Mouse (Mus musculus) lung, embryonic 15.5 days (tissue): Measurements from ENCODE around the gene Cbfa2t3. TPM values are rescaled to one million over a fixed set of nuclear protein-coding genes. Genes with fewer than 3 reads are reported as not detected.

Experiments
- ATAC-seq: fragments of 200-750 bp; cut with Nextera tagmentation; 2 replicates; pipeline ENCODE4 v1.8.0; 2017; ENCODE audit warnings: moderate number of reproducible peaks, borderline replicate concordance; ENCODE audit not compliant: low FRiP score, low TSS enrichment; ENCODE audit errors: extremely low read depth
- H3K27ac ChIP-seq: fragments of 300-500 bp; sonication (generic); 2 replicates; pipeline ENCODE4 v1.5.1; 2015; ENCODE audit warnings: moderate library complexity, mild to moderate bottlenecking, inconsistent platforms
- H3K27me3 ChIP-seq: fragments of 300-500 bp; sonication (generic); 2 replicates; pipeline ENCODE4 v1.6.1; 2015; ENCODE audit warnings: inconsistent platforms
- H3K36me3 ChIP-seq: fragments of 300-500 bp; sonication (generic); 2 replicates; pipeline ENCODE4 v1.6.1; 2015; ENCODE audit warnings: inconsistent platforms
- H3K4me1 ChIP-seq: fragments of 300-500 bp; sonication (generic); 2 replicates; pipeline ENCODE4 v1.6.1; 2015; ENCODE audit warnings: inconsistent platforms
- H3K4me2 ChIP-seq: fragments of 300-500 bp; sonication (generic); 2 replicates; pipeline ENCODE4 v1.6.1; 2015; ENCODE audit warnings: inconsistent platforms, mild to moderate bottlenecking, moderate library complexity
- H3K4me3 ChIP-seq: fragments of 300-500 bp; sonication (generic); 2 replicates; pipeline ENCODE4 v1.5.1; 2015; ENCODE audit warnings: mild to moderate bottlenecking, inconsistent platforms
- H3K9ac ChIP-seq: fragments of 300-500 bp; sonication (generic); 2 replicates; pipeline ENCODE4 v1.6.1; 2015; ENCODE audit warnings: inconsistent platforms
- H3K9me3 ChIP-seq: fragments of 300-500 bp; sonication (generic); 2 replicates; pipeline ENCODE4 v1.6.1; 2016; ENCODE audit warnings: inconsistent platforms
- WGBS: fragments of 180-500 bp; shearing (Covaris S2); methylation state at CpG from one replicate; pipeline ENCODE4 v1.1.7; 2015; 5-methylcytosine and 5-hydroxymethylcytosine counted together
- polyA plus RNA-seq: library from polyadenylated mRNA; unstranded; fragments of >200 nt; fragmentation: Nextera tagmentation; extraction: Ambion mirVana; gene quantifications from 2 replicates; pipeline ENCODE4 v1.2.1, GENCODE M21; 2015

The Cbfa2t3 gene
- polyA plus RNA-seq, 1 experiment from 2014 or later = 5.4 TPM

DNA sequence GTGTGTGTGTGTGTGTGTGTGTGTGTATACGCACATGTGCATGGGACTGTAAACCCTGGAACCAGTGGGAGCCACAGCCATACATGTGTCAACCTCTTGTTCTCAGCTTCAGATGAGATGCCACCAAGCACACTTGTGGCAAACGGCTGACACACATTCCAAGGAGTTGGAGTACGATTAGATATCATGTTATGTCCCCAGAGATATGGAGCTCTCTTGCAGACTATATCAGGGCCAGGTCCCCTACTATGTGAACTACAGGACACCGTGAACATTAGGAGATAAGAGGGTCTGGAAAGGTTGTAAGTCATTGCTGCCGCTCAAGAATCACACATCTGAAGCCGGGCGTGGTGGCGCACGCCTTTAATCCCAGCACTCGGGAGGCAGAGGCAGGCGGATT, 16.1 kb downstream of the Cbfa2t3 start:
- no peak overlapping the region for H3K27ac ChIP-seq
- ATAC-seq = no peak
- H3K36me3 ChIP-seq = no peaks in the 10 kb centered on the region
- no peak overlapping the region for H3K9ac ChIP-seq
- H3K4me3 ChIP-seq = no peak overlapping the region
- H3K9me3 ChIP-seq = no peaks in the 10 kb centered on the region
- H3K27me3 ChIP-seq = peaks cover 87% of the 10 kb centered on the region
- WGBS = 83% methylated on average over 11 of the region's 11 CpGs
- no peak overlapping the region for H3K4me2 ChIP-seq
- H3K4me1 ChIP-seq = peaks cover 19% of the 10 kb centered on the region; the same call in 1 of the 2 replicates

DNA sequence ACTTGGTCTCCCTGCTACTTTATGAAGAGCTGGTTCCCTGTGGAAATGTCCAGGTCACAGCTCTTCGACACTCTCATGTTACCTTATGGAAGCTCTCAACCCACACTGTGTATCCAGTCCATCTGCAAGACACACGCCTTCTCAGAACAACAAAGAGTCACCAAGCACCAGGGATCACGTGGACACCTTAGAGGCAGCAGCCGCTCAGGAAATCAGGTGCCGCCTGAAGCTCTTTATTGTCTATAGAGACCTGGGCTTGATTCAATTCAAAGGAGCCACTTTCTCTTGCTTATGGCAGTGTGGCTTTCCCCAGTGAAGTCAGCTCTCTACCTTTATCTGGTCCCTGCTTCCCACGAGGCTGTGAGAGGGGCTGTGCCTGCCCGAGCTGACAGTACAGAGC, 18.7 kb downstream of the Cbfa2t3 start:
- Histone ChIP-seq H3K9ac (no peak overlapping the region), H3K4me1 (peaks cover 42% of the 10 kb centered on the region), H3K36me3 (no peaks in the 10 kb centered on the region), H3K27ac (no peak overlapping the region), H3K9me3 (no peaks in the 10 kb centered on the region), H3K4me2 (no peak overlapping the region), H3K4me3 (no peak overlapping the region), H3K27me3 (peaks cover 84% of the 10 kb centered on the region)
- no peak for ATAC-seq
- 25% methylated on average over 7 of the region's 7 CpGs for WGBS

DNA sequence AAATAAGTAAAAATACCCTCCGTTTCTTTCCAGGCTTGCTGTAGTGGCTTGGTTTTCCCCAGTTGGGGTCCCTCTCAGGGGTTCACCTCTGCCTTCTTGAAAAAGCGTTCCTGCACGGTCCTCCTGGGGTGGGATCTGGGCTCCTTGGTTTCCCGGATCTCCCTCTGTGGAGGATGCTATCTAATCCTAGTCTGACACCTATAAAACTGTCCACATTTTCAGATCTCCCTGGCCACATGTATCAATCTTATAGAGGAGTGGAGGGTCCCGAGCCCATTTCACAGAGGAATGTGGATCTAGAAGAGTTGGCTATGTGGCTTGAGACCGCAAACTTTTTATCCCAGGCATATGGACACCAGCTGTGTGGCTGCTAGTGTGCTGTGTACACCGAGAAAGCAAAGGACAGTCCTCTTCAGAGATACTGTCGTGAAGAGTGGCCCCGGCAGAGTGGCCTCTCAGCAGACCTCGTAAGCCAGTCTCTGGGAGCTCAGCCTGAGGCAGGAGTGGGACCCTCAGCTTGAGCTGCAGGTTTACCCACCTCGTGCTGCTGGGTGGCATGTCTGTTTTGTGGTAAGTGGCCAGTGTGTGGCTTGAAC, 19.5 kb downstream of the Cbfa2t3 start:
- H3K9ac ChIP-seq = no peak overlapping the region
- peak overlapping the region; percentile 80; the same call in 1 of the 2 replicates for H3K4me3 ChIP-seq

GRCm38 (mm10) chr8:122678896-122679210, 20.1 kb downstream of the Cbfa2t3 start:
- peaks cover 82% of the 10 kb centered on the region for H3K27me3 ChIP-seq
- peak overlapping the region; percentile 58; the same call in 1 of the 2 replicates for H3K9ac ChIP-seq
- ATAC-seq = peak; percentile 56; the same call in 1 of the 2 replicates
- 1% methylated on average over 14 of the region's 14 CpGs for WGBS
- peak overlapping the region; percentile 86 for H3K27ac ChIP-seq
- H3K4me1 ChIP-seq = peaks cover 42% of the 10 kb centered on the region
- H3K4me2 ChIP-seq = peak overlapping the region; percentile 99
- H3K4me3 ChIP-seq = peak overlapping the region; percentile 80
- no peaks in the 10 kb centered on the region for H3K9me3 ChIP-seq
- H3K36me3 ChIP-seq = no peaks in the 10 kb centered on the region

More for the DNA sequence above, 19.5 kb downstream of the Cbfa2t3 start:
- Histone ChIP-seq H3K27ac (0 out of 2 replicates have a peak overlapping the region, but pooled peaks have one; percentile 8), H3K4me2 (peak overlapping the region; percentile 99; the same call in 1 of the 2 replicates), H3K36me3 (no peaks in the 10 kb centered on the region), H3K9me3 (no peaks in the 10 kb centered on the region), H3K4me1 (peaks cover 42% of the 10 kb centered on the region), H3K27me3 (peaks cover 79% of the 10 kb centered on the region)
- 18% methylated on average over 11 of the region's 11 CpGs for WGBS
- ATAC-seq = no peak

GRCm38 (mm10) chr8:122678061-122678895, 20.6 kb downstream of the Cbfa2t3 start:
- Histone ChIP-seq H3K27ac (peak overlapping the region; percentile 86), H3K9ac (peak overlapping the region; percentile 58), H3K36me3 (no peaks in the 10 kb centered on the region), H3K4me3 (peak overlapping the region; percentile 80), H3K9me3 (no peaks in the 10 kb centered on the region), H3K27me3 (peaks cover 87% of the 10 kb centered on the region), H3K4me2 (peak overlapping the region; percentile 99), H3K4me1 (peaks cover 42% of the 10 kb centered on the region)
- peak; percentile 74 for ATAC-seq
- under 1% methylated on average over 93 of the region's 127 CpGs for WGBS

GRCm38 (mm10) chr8:122677481-122678021, 21.4 kb downstream of the Cbfa2t3 start:
- Histone ChIP-seq H3K36me3 (no peaks in the 10 kb centered on the region), H3K9ac (peak overlapping the region; percentile 58), H3K4me1 (peaks cover 42% of the 10 kb centered on the region), H3K4me2 (peak overlapping the region; percentile 99), H3K4me3 (peak overlapping the region; percentile 80), H3K9me3 (no peaks in the 10 kb centered on the region), H3K27me3 (peaks cover 87% of the 10 kb centered on the region), H3K27ac (peak overlapping the region; percentile 86)
- WGBS = under 1% methylated on average over 35 of the region's 35 CpGs
- ATAC-seq = no peak

DNA sequence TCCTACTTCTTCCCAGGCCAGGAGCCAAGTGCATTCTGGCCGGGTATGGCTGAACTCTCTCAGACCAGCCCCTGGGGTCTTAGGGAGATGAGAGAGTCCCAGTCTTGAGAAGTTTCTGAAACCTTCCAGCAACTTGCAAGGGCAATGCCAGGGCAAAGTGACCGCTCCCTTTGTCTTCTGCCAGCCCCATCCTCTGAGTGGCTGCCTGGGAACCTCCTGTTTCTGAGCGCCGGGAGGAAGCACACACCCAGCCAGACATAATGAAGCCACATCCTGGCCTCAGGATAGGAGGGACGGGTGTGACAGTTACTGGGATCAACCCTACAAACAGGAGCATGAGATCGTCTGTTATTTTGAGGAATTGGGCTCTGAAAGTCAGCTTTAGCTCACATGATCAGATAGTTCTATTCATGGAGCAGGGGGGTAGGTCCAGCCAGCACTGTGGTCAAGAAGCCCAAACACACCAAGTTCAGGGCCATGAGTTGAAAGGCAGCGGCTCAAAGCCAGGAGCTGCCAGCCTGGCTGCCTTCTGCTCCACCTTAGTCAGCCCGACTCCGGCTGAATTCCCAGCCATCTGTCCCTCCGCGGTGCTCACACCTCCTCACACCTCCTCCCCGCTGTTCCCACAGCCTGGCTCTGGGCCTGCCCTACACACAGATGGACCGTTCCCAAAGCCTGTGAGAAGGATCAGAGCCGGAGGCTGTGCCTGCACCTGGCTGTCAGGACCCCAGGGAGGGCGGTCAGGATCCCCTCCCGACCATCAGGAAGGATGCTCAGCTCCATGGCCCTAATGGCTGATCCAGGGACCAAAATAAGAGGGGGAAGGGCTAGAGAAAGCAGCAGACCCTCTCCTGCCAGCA, 22.1 kb downstream of the Cbfa2t3 start:
- WGBS = 11% methylated on average over 16 of the region's 16 CpGs
- H3K9ac ChIP-seq = peak overlapping the region; percentile 58

DNA sequence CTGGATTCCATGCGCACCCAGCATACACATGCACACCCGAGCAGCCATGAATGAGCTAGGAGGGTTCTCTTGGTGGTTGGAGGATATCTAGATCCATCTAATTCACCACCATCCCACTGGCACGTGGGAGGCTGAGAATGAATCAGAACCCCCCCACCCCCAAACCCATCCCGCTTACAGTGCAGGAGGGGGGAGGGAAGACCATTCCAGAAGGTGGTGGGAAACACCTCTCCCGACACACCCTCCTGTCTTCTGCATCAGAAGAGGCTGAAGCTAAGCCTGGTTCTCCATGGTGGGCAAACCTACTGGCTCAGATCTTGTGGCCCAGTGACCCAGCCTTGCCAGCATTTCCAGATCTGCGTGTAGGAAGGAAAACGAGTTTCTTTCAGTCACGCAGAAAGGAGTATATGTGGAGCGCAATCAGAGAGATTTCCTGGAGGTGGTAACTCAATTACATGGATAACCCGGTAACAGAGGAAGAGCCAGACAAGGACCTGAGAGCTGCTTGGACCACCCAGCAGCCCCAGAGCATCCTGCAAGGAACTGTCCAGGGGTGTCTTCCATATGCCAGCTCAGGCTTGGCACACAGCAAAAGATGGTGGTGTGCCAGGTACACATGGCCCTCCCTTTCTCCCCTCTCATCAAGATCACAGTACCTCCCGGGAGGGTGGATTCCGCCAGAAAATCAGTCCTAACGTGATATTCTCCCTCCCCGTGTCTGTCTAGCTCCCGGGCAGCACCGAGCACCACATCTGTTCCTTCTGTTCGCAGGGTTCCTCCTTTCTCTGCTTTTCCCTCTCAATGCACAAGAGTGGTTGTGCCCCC, 23.1 kb downstream of the Cbfa2t3 start:
- Histone ChIP-seq H3K9me3 (no peaks in the 10 kb centered on the region), H3K27ac (peak overlapping the region; percentile 63), H3K4me3 (peak overlapping the region; percentile 80), H3K4me1 (peaks cover 42% of the 10 kb centered on the region), H3K4me2 (peak overlapping the region; percentile 99), H3K27me3 (peaks cover 87% of the 10 kb centered on the region), H3K9ac (peak overlapping the region; percentile 16; the same call in 1 of the 2 replicates), H3K36me3 (no peaks in the 10 kb centered on the region)
- 75% methylated on average over 17 of the region's 17 CpGs for WGBS
- no peak for ATAC-seq

More for the DNA sequence above, 22.1 kb downstream of the Cbfa2t3 start:
- ATAC-seq = no peak
- Histone ChIP-seq H3K27me3 (peaks cover 86% of the 10 kb centered on the region), H3K4me2 (peak overlapping the region; percentile 99), H3K36me3 (no peaks in the 10 kb centered on the region), H3K4me1 (peaks cover 42% of the 10 kb centered on the region), H3K4me3 (peak overlapping the region; percentile 80), H3K9me3 (no peaks in the 10 kb centered on the region), H3K27ac (peak overlapping the region; percentile 86)

GRCm38 (mm10) chr8:122674999-122675398, 23.9 kb downstream of the Cbfa2t3 start:
- Histone ChIP-seq H3K4me3 (no peak overlapping the region), H3K9me3 (no peaks in the 10 kb centered on the region), H3K27ac (no peak overlapping the region), H3K36me3 (no peaks in the 10 kb centered on the region), H3K4me2 (no peak overlapping the region), H3K27me3 (peaks cover 86% of the 10 kb centered on the region), H3K4me1 (peaks cover 42% of the 10 kb centered on the region), H3K9ac (no peak overlapping the region)
- WGBS = 37% methylated on average over 7 of the region's 7 CpGs
- ATAC-seq = no peak

DNA sequence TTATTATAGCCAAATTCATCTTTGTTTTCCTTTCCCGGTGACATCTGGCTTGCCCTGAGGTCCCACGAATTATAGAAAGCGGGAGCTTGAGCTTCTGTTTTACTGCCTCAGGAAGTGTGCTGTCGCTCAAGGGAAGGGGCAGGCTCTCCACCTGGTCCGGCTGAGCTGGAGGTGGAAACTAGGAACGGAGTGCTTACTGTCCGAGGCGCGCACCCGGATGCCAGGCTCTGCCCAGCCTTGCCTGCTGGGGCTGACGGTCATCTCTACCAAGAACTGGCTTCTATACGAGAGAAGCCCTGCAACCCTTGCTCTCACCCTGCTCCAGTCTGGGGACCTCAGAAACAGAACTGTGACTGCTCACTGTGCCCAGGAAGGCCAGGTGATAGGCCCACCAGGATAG, 24.9 kb downstream of the Cbfa2t3 start:
- no peak for ATAC-seq
- no peaks in the 10 kb centered on the region for H3K9me3 ChIP-seq
- WGBS = 77% methylated on average over 12 of the region's 12 CpGs
- H3K4me2 ChIP-seq = no peak overlapping the region
- H3K27ac ChIP-seq = no peak overlapping the region
- H3K4me1 ChIP-seq = peaks cover 32% of the 10 kb centered on the region
- H3K4me3 ChIP-seq = no peak overlapping the region
- no peaks in the 10 kb centered on the region for H3K36me3 ChIP-seq
- H3K27me3 ChIP-seq = peaks cover 79% of the 10 kb centered on the region
- H3K9ac ChIP-seq = no peak overlapping the region

GRCm38 (mm10) chr8:122671894-122672293, 27.0 kb downstream of the Cbfa2t3 start:
- Histone ChIP-seq H3K27me3 (peaks cover 61% of the 10 kb centered on the region), H3K9me3 (no peaks in the 10 kb centered on the region), H3K36me3 (no peaks in the 10 kb centered on the region), H3K27ac (no peak overlapping the region), H3K4me2 (no peak overlapping the region), H3K4me3 (no peak overlapping the region), H3K4me1 (peaks cover 26% of the 10 kb centered on the region), H3K9ac (no peak overlapping the region)
- no peak for ATAC-seq
- WGBS = 58% methylated on average over 6 of the region's 6 CpGs
